Mouse (Mus musculus): Measurements from ENCODE around the gene Fgd4.
A peak's percentile ranks its signal among the peaks of the same experiment; 100 is the strongest.

DNA sequence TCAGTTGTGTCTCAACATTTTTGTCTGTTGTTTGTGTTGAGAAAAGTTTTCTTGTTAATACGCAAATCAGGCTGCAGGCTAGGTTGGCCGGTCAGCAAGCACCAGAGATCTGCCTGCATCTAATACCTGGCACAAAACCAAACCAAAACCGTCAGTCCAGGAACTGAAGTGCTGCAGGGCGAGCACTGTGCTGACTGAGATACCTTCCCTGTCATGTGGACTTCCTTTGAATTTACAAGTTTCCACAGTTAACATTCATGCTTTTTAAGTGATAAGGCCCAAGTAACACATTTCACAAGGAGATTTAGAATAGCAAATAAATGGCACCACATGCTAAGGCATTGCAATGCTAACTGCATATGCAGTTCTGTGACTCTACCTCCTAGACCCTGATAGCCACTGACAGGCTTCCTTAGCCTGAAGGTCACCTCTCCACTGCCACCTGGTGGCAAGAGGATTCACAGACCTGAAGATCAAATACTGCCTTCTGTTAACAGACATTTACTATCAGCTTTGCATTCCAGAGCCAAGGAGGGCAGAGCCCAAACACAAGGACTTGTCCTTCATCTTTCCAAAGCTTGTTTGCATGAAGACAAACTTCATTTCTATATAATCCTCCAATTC lies 15.8 kb downstream of the Fgd4 start:
- TF ChIP-seq POLR2A (IDR thresholded peaks at IDR 0.05; ENCODE audit: extremely low read depth, insufficient read depth, low read length): no peak
- TF ChIP-seq CTCF (IDR thresholded peaks at IDR 0.05; ENCODE audit: low read depth, low read length): peak; percentile 76

Measured in liver, adult 2 months (tissue).